Mouse (Mus musculus) liver, postnatal 0 days (tissue): ENCODE measurements at regions not wholly inside any gene's neighbourhood (a gene's known extent, or its start where the extent isn't known, plus 50 kb on each side); places are given as distances from the start of the nearest gene placed in this dataset.

Source experiments
- CTCF ChIP-seq: sonication (generic); IDR thresholded peaks from 2 replicates; pipeline ENCODE4 v1.5.1; 2016; ENCODE audit warnings: antibody characterized with exemption, low read depth
- EP300 ChIP-seq: IDR thresholded peaks from 2 replicates; pipeline ENCODE4 v1.6.1; 2016; ENCODE audit warnings: antibody characterized with exemption, low read depth, mild to moderate bottlenecking

DNA sequence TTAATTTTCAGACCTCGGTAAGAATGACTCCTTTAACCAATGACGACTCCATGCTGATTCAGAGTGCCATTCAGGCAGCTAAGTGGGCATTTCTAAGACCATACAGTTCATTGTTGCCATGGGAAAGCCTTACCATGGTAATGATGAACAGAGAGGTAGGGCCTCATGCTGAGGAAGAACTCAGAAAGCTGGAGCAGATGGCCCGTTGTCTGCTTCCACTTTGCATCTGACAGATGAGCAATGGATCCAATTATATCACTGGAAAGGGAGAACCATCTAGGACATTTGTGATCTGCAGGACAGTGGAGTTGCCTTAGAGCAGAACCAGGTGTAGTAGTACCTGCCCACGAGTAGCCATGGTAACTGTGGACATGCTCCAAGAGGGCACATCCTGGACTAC, 245.4 kb downstream of the AI593442 start:
- TF ChIP-seq EP300, result no peak
- TF ChIP-seq CTCF, result no peak
